ENCODE assay signal across 19 mouse cellular contexts in the genomic region with DNA sequence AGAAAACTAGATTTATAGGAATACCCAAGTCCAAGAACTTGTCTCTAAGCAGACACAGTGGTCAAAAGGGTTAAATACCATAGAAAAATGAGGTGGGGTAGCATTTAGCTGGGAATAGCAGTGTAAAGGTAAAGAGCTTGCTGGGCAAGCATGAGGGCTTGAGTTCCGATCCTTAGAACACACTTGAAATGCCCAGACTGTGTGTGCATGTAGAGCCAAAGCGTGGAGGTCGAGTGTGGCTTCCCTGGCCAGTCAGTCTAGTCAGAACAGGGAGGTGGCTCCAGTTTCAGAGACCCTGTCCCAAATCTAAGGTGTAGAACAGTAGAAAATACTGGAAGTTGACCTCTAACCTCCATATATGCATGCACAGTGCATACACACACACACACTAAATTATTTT.
DNase-seq lines count a peak whose midpoint lies in the region; ATAC-seq lines count a peak whose summit lies in the region.
"Had no signal": no experiment of that assay in that cellular context is flagged by ENCODE, and none has a peak within 500 bp of the region (broad histone marks: within the 10 kb centered on the region; RNA-seq: fewer than 3 reads in every experiment).

No protein-coding gene starts in this region.

- peak; percentile 59 for DNase-seq in heart, adult 11 months
- DNase-seq in heart, postnatal 14 days, result no peak
- no peak for DNase-seq in lung, postnatal 10 days
- DNase-seq: adrenal gland, adult 2 months; adrenal gland, adult 8-10 months; adrenal gland, postnatal 10 days; adrenal gland, postnatal 14 days; adrenal gland, postnatal 25 days; adrenal gland, postnatal 36 days; B cell, adult 2 months; cerebellum, adult 11 months; cerebellum, adult 11-12 months; cerebellum, adult 18-20 months had no signal

- H3K27ac ChIP-seq in lung, embryonic 16.5 days (ENCODE audit: low read length), result no peak overlapping the region

- H3K4me2 ChIP-seq in lung, embryonic 16.5 days (ENCODE audit: low read depth, low read length), result no peak overlapping the region

- H3K9me3 ChIP-seq in lung, embryonic 16.5 days (ENCODE audit: control insufficient read depth, low read length), result no peaks in the 10 kb centered on the region

- no peaks in the 10 kb centered on the region for H3K36me3 ChIP-seq in lung, embryonic 16.5 days (ENCODE audit: control insufficient read depth, insufficient read depth, low read length)
- H3K36me3 ChIP-seq: G1E had no signal

- WGBS in lung, embryonic 16.5 days, result 62% methylated on average over 3 of the region's 3 CpGs

- no peaks in the 10 kb centered on the region for H3K27me3 ChIP-seq in lung, embryonic 16.5 days (ENCODE audit: control insufficient read depth, insufficient read depth, low read depth, low read length)
- H3K27me3 ChIP-seq: CH12.LX, Patski had no signal

- no peak overlapping the region for H3K4me3 ChIP-seq in lung, embryonic 16.5 days (ENCODE audit: low read length)

- intact Hi-C loops in heart, postnatal 14 days (cut with DNase I), result no loop called here

- no peak overlapping the region for H3K9ac ChIP-seq in lung, embryonic 16.5 days (ENCODE audit: low read length)

- H3K4me1 ChIP-seq in lung, embryonic 16.5 days (replicated peaks; ENCODE audit: control insufficient read depth, insufficient read depth, low read length), result 0 out of 2 replicates have a peak, but pooled peaks cover 3% of the 10 kb centered on the region

- peak; percentile 56; the same call in 1 of the 2 replicates for ATAC-seq in lung, embryonic 16.5 days (ENCODE audit: low read depth)
- ATAC-seq: activated CD4-positive, CD25-positive, alpha-beta regulatory T cell, adult 4 months; CD4-positive, CD25-positive, alpha-beta regulatory T cell, adult 4 months; Patski had no signal
